Mouse (Mus musculus) forebrain, embryonic 14.5 days (tissue): Measurements from ENCODE around the gene Olfr410. TPM values are rescaled to one million over a fixed set of nuclear protein-coding genes. Genes with fewer than 3 reads are reported as not detected.

Source experiments
- ATAC-seq: fragments of 200-750 bp; cut with Nextera tagmentation; 2 replicates; pipeline ENCODE4 v1.8.0; 2017; ENCODE audit warnings: mild to moderate bottlenecking, moderate library complexity
- DNase-seq: peaks from one replicate; pipeline ENCODE4 v3.0.0-alpha.2; 2015; ENCODE audit warnings: low spot score
- H3K27ac ChIP-seq: fragments of 300-500 bp; sonication (generic); 2 replicates; pipeline ENCODE4 v1.5.1; 2014; ENCODE audit warnings: low read depth, mild to moderate bottlenecking, control low read depth, low read length, moderate library complexity
- H3K27me3 ChIP-seq: fragments of 300-500 bp; sonication (generic); replicated peaks from 2 replicates; pipeline ENCODE4 v1.6.1; 2014; ENCODE audit warnings: low read length, control low read depth, mixed read lengths; ENCODE audit not compliant: control insufficient read depth, insufficient read depth
- H3K36me3 ChIP-seq: fragments of 300-500 bp; sonication (generic); 2 replicates; pipeline ENCODE4 v1.6.1; 2014; ENCODE audit warnings: low read length, control low read depth; ENCODE audit not compliant: control insufficient read depth, insufficient read depth
- H3K4me1 ChIP-seq: fragments of 300-500 bp; sonication (generic); 2 replicates; pipeline ENCODE4 v1.6.1; 2014; ENCODE audit warnings: antibody characterized with exemption, low read length, control low read depth; ENCODE audit not compliant: control insufficient read depth, insufficient read depth
- H3K4me2 ChIP-seq: fragments of 300-500 bp; sonication (generic); 2 replicates; pipeline ENCODE4 v1.6.1; 2014; ENCODE audit warnings: mild to moderate bottlenecking, control low read depth, low read length
- H3K4me3 ChIP-seq: fragments of 300-500 bp; sonication (generic); 2 replicates; pipeline ENCODE4 v1.5.1; 2014; ENCODE audit warnings: low read depth, low read length, control low read depth
- H3K9ac ChIP-seq: fragments of 300-500 bp; sonication (generic); 2 replicates; pipeline ENCODE4 v1.6.1; 2014; ENCODE audit warnings: mild to moderate bottlenecking, low read length, control low read depth, moderate library complexity
- H3K9me3 ChIP-seq: fragments of 300-500 bp; sonication (generic); replicated peaks from 2 replicates; pipeline ENCODE4 v1.6.1; 2016; ENCODE audit warnings: low read length, control low read depth, mixed read lengths; ENCODE audit not compliant: control insufficient read depth
- WGBS: fragments of 180-500 bp; shearing (Covaris S2); extraction: QIAGEN DNeasy Blood & Tissue Kit; methylation state at CpG from one replicate; pipeline ENCODE4 v1.1.7; 2014; 5-methylcytosine and 5-hydroxymethylcytosine counted together
- polyA plus RNA-seq: library from polyadenylated mRNA; unstranded; fragments of >200 nt; fragmentation: Nextera tagmentation; extraction: Ambion mirVana; gene quantifications from 2 replicates; pipeline ENCODE4 v1.2.1, GENCODE M21; 2014

Gene Olfr410
- polyA plus RNA-seq, 1 experiment from 2014 or later, result not detected

GRCm38 (mm10) chr11:74326044-74326443 is 11.8 kb downstream of the Olfr410 start:
- Histone ChIP-seq H3K9me3 (no peaks in the 10 kb centered on the region), H3K4me2 (no peak overlapping the region), H3K4me1 (no peaks in the 10 kb centered on the region), H3K27me3 (no peaks in the 10 kb centered on the region), H3K27ac (no peak overlapping the region), H3K36me3 (no peaks in the 10 kb centered on the region), H3K4me3 (no peak overlapping the region), H3K9ac (no peak overlapping the region)
- DNase-seq (no peak), ATAC-seq (no peak)
- 73% methylated on average over 2 of the region's 2 CpGs for WGBS

- H3K4me1 ChIP-seq, result no peaks in the 10 kb centered on the region
- H3K4me3 ChIP-seq, result no peak overlapping the region
- no peak overlapping the region for H3K27ac ChIP-seq
- H3K9ac ChIP-seq, result no peak overlapping the region
- H3K9me3 ChIP-seq, result no peaks in the 10 kb centered on the region; the same call in 1 of the 2 replicates
- WGBS, result 73% methylated on average over 2 of the region's 2 CpGs
- H3K36me3 ChIP-seq, result no peaks in the 10 kb centered on the region
- no peak for ATAC-seq
- no peak for DNase-seq
- H3K4me2 ChIP-seq, result no peak overlapping the region
- H3K27me3 ChIP-seq, result no peaks in the 10 kb centered on the region
Observed at GRCm38 (mm10) chr11:74287256-74287655, 50.6 kb downstream of the Olfr410 start.

GRCm38 (mm10) chr11:74283436-74283835 is 54.4 kb downstream of the Olfr410 start, which contains the start of gene Olfr59:
Gene Olfr59 (plus strand): TSS chr11:74283736.
- WGBS, result 58% methylated on average over 2 of the region's 2 CpGs
- ATAC-seq (no peak), DNase-seq (no peak)
- no peak within 1 kb of the TSS for H3K4me2 ChIP-seq
- H3K4me1 ChIP-seq, result no peaks in the 10 kb centered on the region
- no peaks in the 10 kb centered on the region for H3K36me3 ChIP-seq
- H3K27me3 ChIP-seq, result no peaks in the 10 kb centered on the region
- no peak within 1 kb of the TSS for H3K9ac ChIP-seq
- H3K27ac ChIP-seq, result no peak within 1 kb of the TSS
- peaks cover 4% of the 10 kb centered on the region; the same call in 1 of the 2 replicates for H3K9me3 ChIP-seq
- no peak within 1 kb of the TSS for H3K4me3 ChIP-seq

Other genes with a start within 250 kb of the Olfr410 start
- gene Olfr401, start 224.3 kb downstream of the Olfr410 start, polyA plus RNA-seq, result not detected in 2 replicates
- not detected in 2 replicates for gene Olfr402, start 184.5 kb downstream of the Olfr410 start, polyA plus RNA-seq
- not detected in 2 replicates for gene Olfr403, start 151.8 kb downstream of the Olfr410 start, polyA plus RNA-seq
- gene Olfr43, start 126.7 kb downstream of the Olfr410 start, polyA plus RNA-seq, result not detected in 2 replicates
- gene Olfr406, start 78.2 kb downstream of the Olfr410 start, polyA plus RNA-seq, result not detected in 2 replicates
- gene Olfr59, start 54.3 kb downstream of the Olfr410 start, polyA plus RNA-seq, result not detected in 2 replicates
- not detected in 2 replicates for gene Olfr411, start 14.6 kb upstream of the Olfr410 start, polyA plus RNA-seq
- not detected in 2 replicates for gene Olfr412, start 24.0 kb upstream of the Olfr410 start, polyA plus RNA-seq